Mouse (Mus musculus) kidney, embryonic 14.5 days (tissue): ENCODE measurements at regions not wholly inside any gene's neighbourhood (a gene's known extent, or its start where the extent isn't known, plus 50 kb on each side); places are given as distances from the start of the nearest gene placed in this dataset.

Experiments
- ATAC-seq: fragments of 200-750 bp; cut with Nextera tagmentation; 2 replicates; pipeline ENCODE4 v1.8.0; 2017; ENCODE audit warnings: moderate number of reproducible peaks, mild to moderate bottlenecking, moderate TSS enrichment, moderate library complexity; ENCODE audit not compliant: low FRiP score, low TSS enrichment
- H3K27ac ChIP-seq: fragments of 300-500 bp; sonication (generic); 2 replicates; pipeline ENCODE4 v1.5.1; 2014; ENCODE audit warnings: low read depth, mild to moderate bottlenecking, low read length, moderate library complexity, mixed read lengths
- H3K27me3 ChIP-seq: fragments of 300-500 bp; sonication (generic); 2 replicates; pipeline ENCODE4 v1.6.1; 2014; ENCODE audit warnings: mild to moderate bottlenecking, low read length; ENCODE audit not compliant: control insufficient read depth, insufficient read depth
- H3K36me3 ChIP-seq: fragments of 300-500 bp; sonication (generic); 2 replicates; pipeline ENCODE4 v1.6.1; 2014; ENCODE audit warnings: low read length, mixed read lengths; ENCODE audit not compliant: control insufficient read depth, insufficient read depth
- H3K4me1 ChIP-seq: fragments of 300-500 bp; sonication (generic); 2 replicates; pipeline ENCODE4 v1.6.1; 2014; ENCODE audit warnings: low read length, mixed read lengths; ENCODE audit not compliant: control insufficient read depth, insufficient read depth
- H3K4me2 ChIP-seq: fragments of 300-500 bp; sonication (generic); replicated peaks from 2 replicates; pipeline ENCODE4 v1.6.1; 2014; ENCODE audit warnings: low read depth, mild to moderate bottlenecking, low read length
- H3K4me3 ChIP-seq: fragments of 300-500 bp; sonication (generic); 2 replicates; pipeline ENCODE4 v1.5.1; 2014; ENCODE audit warnings: mild to moderate bottlenecking, low read length
- H3K9ac ChIP-seq: fragments of 300-500 bp; sonication (generic); 2 replicates; pipeline ENCODE4 v1.6.1; 2014; ENCODE audit warnings: low read depth, mild to moderate bottlenecking, low read length, moderate library complexity
- H3K9me3 ChIP-seq: fragments of 300-500 bp; sonication (generic); 2 replicates; pipeline ENCODE4 v1.6.1; 2016; ENCODE audit warnings: low read length; ENCODE audit not compliant: control insufficient read depth
- WGBS: fragments of 180-500 bp; shearing (Covaris S2); extraction: QIAGEN DNeasy Blood & Tissue Kit; methylation state at CpG from one replicate; pipeline ENCODE4 v1.1.7; 2014; 5-methylcytosine and 5-hydroxymethylcytosine counted together

DNA sequence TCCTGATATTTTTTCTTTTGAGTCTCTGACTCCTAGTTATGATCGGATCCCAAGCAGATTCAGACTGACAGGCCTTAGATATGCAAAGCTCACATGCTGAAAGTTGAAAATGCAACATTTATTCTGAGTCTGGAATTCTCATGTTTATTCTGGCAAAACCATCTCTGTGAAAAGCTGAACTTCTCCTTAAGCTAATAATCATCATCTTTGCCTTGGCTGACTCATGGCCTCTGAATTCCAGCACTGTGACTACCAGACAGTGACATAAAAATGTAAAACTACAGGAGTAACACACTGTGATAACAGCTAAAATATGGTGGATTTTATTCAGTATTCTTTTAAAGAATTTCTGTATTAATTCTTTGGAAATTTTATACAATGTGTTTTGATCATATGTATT is 680.4 kb upstream of the Lrrc4c start:
- no peaks in the 10 kb centered on the region for H3K9me3 ChIP-seq
- no peaks in the 10 kb centered on the region for H3K4me1 ChIP-seq
- no peak for ATAC-seq
- H3K36me3 ChIP-seq, result no peaks in the 10 kb centered on the region
- H3K27ac ChIP-seq, result no peak overlapping the region
- 91% methylated on average over 1 of the region's 1 CpGs for WGBS
- no peaks in the 10 kb centered on the region for H3K27me3 ChIP-seq
- no peak overlapping the region for H3K4me2 ChIP-seq
- no peak overlapping the region for H3K4me3 ChIP-seq
- no peak overlapping the region for H3K9ac ChIP-seq

DNA sequence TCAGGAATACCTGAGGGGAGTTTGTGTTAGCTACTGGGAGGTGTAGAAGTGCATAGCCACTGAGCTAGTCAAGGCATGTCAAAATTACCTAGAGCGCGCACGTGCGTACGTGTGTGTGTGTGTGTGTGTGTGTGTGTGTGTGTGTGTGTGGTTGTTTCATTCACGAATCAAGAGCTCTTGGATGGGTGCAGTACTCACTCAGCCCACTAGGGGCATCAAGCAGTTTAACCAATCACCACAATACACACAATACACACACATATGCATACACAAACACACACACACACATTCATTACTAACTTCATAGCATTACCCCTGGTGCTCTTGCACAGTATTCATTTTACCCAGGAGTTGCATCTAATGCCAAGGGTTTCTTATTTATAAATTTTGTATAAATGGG is 643.6 kb upstream of the Lrrc4c start:
- no peak overlapping the region for H3K4me3 ChIP-seq
- H3K9ac ChIP-seq, result no peak overlapping the region
- ATAC-seq, result no peak
- no peaks in the 10 kb centered on the region for H3K36me3 ChIP-seq
- 87% methylated on average over 6 of the region's 6 CpGs for WGBS
- H3K4me2 ChIP-seq, result no peak overlapping the region
- H3K27ac ChIP-seq, result no peak overlapping the region
- H3K9me3 ChIP-seq, result no peaks in the 10 kb centered on the region
- H3K27me3 ChIP-seq, result no peaks in the 10 kb centered on the region
- H3K4me1 ChIP-seq, result no peaks in the 10 kb centered on the region

DNA sequence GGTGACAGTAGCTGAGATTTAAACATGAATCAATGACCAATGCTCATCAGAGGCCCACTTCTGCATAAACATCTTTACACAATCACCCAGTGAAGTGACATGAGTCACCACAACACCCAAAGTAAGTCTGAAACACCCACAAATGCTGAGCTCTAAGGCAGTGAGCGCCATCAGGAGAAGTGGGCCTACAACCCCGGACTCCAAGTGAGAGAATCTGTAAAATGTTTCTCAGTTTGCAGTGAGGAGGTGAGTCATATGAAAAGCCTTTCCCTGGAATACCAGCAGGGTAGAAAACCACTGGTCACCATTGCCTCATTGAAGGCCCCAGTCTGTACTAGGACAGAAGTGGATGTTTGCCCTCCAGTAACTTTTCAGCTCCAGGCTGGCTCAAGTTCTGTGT is 602.6 kb upstream of the Lrrc4c start:
- Histone ChIP-seq H3K9me3 (no peaks in the 10 kb centered on the region), H3K9ac (no peak overlapping the region), H3K4me1 (no peaks in the 10 kb centered on the region), H3K36me3 (no peaks in the 10 kb centered on the region), H3K4me2 (no peak overlapping the region), H3K27ac (no peak overlapping the region), H3K27me3 (no peaks in the 10 kb centered on the region), H3K4me3 (no peak overlapping the region)
- WGBS, result 91% methylated on average over 2 of the region's 2 CpGs
- no peak for ATAC-seq
